ENCODE assay signal across 12 mouse cellular contexts in genomic region chr17:33972691-33973090, GRCm38 (mm10). TPM values are rescaled to one million over a fixed set of nuclear protein-coding genes. Genes with fewer than 3 reads are reported as not detected.
DNase-seq lines count a peak whose midpoint lies in the region; ATAC-seq and TF ChIP-seq lines count a peak whose summit lies in the region.
"Had no signal": no experiment of that assay in that cellular context is flagged by ENCODE, and none has a peak within 500 bp of the region (broad histone marks: within the 10 kb centered on the region; RNA-seq: fewer than 3 reads in every experiment).

No protein-coding gene starts in this region.

- H3K27ac ChIP-seq in forebrain, embryonic 13.5 days, result no peak overlapping the region
- H3K27ac ChIP-seq in forebrain, embryonic 11.5 days (ENCODE audit: low read depth, low read length), result no peak overlapping the region
- no peak overlapping the region for H3K27ac ChIP-seq in kidney, embryonic 15.5 days
- no peak overlapping the region for H3K27ac ChIP-seq in limb, embryonic 14.5 days (replicated peaks; ENCODE audit: low read depth, low read length)
- H3K27ac ChIP-seq: liver, embryonic 12.5 days had no signal

- WGBS in forebrain, embryonic 13.5 days, result 24% methylated on average over 1 of the region's 1 CpGs
- 11% methylated on average over 1 of the region's 1 CpGs for WGBS in forebrain, embryonic 11.5 days
- 5% methylated on average over 1 of the region's 1 CpGs for WGBS in kidney, embryonic 15.5 days
- 7% methylated on average over 1 of the region's 1 CpGs for WGBS in limb, embryonic 14.5 days

- H3K4me3 ChIP-seq in forebrain, embryonic 13.5 days, result no peak overlapping the region
- H3K4me3 ChIP-seq in forebrain, embryonic 11.5 days (ENCODE audit: low read depth, low read length), result no peak overlapping the region
- H3K4me3 ChIP-seq in kidney, embryonic 15.5 days (replicated peaks), result no peak overlapping the region
- no peak overlapping the region for H3K4me3 ChIP-seq in limb, embryonic 14.5 days (replicated peaks; ENCODE audit: low read length)
- H3K4me3 ChIP-seq: liver, embryonic 12.5 days had no signal

- no peaks in the 10 kb centered on the region; the same call in 1 of the 2 replicates for H3K9me3 ChIP-seq in forebrain, embryonic 13.5 days (replicated peaks)
- H3K9me3 ChIP-seq in forebrain, embryonic 11.5 days (ENCODE audit: control insufficient read depth, low read length), result no peaks in the 10 kb centered on the region
- H3K9me3 ChIP-seq in kidney, embryonic 15.5 days (replicated peaks), result no peaks in the 10 kb centered on the region
- H3K9me3 ChIP-seq in limb, embryonic 14.5 days (ENCODE audit: control insufficient read depth, low read length), result no peaks in the 10 kb centered on the region

- no peaks in the 10 kb centered on the region for H3K4me1 ChIP-seq in forebrain, embryonic 13.5 days
- H3K4me1 ChIP-seq in forebrain, embryonic 11.5 days (replicated peaks; ENCODE audit: control insufficient read depth, insufficient read depth, low read length), result no peaks in the 10 kb centered on the region
- peaks cover 1% of the 10 kb centered on the region for H3K4me1 ChIP-seq in kidney, embryonic 15.5 days
- no peaks in the 10 kb centered on the region for H3K4me1 ChIP-seq in limb, embryonic 14.5 days (ENCODE audit: control insufficient read depth, insufficient read depth, low read length)

- no peaks in the 10 kb centered on the region for H3K36me3 ChIP-seq in forebrain, embryonic 13.5 days (ENCODE audit: poor library complexity, severe bottlenecking)
- H3K36me3 ChIP-seq in forebrain, embryonic 11.5 days (ENCODE audit: control insufficient read depth, insufficient read depth, low read length), result no peaks in the 10 kb centered on the region
- H3K36me3 ChIP-seq in kidney, embryonic 15.5 days, result no peaks in the 10 kb centered on the region
- H3K36me3 ChIP-seq in limb, embryonic 14.5 days (ENCODE audit: control insufficient read depth, insufficient read depth, low read length), result no peaks in the 10 kb centered on the region
- H3K36me3 ChIP-seq: liver, embryonic 12.5 days had no signal

- ATAC-seq in forebrain, embryonic 13.5 days, result no peak
- no peak for ATAC-seq in forebrain, embryonic 11.5 days (replicated peaks; ENCODE audit: low FRiP score)
- ATAC-seq in kidney, embryonic 15.5 days (replicated peaks; ENCODE audit: low FRiP score), result no peak; the same call in 1 of the 2 replicates
- ATAC-seq in limb, embryonic 14.5 days (ENCODE audit: low FRiP score, low read depth), result no peak
- ATAC-seq: liver, embryonic 12.5 days had no signal

- peak overlapping the region; percentile 21; the same call in 1 of the 2 replicates for H3K9ac ChIP-seq in forebrain, embryonic 13.5 days
- no peak overlapping the region for H3K9ac ChIP-seq in forebrain, embryonic 11.5 days (ENCODE audit: low read length)
- H3K9ac ChIP-seq in kidney, embryonic 15.5 days, result no peak overlapping the region
- no peak overlapping the region for H3K9ac ChIP-seq in limb, embryonic 14.5 days (ENCODE audit: low read depth, low read length, severe bottlenecking)
- H3K9ac ChIP-seq: liver, embryonic 12.5 days had no signal

- no peak for DNase-seq in forebrain, embryonic 11.5 days (ENCODE audit: low spot score)
- DNase-seq in kidney, postnatal 4 days, result peak; percentile 79 to 83
- DNase-seq in NIH3T3 (ENCODE audit: low read depth), result peak; percentile 67
- DNase-seq in limb, embryonic 14.5 days (ENCODE audit: low spot score), result peak; percentile 76
- no peak for DNase-seq in retina, postnatal 1 day
- no peak for DNase-seq in cerebellum, adult 9-10 months
- DNase-seq: adrenal gland, postnatal 25 days; cerebellum, postnatal 25 days; layer of hippocampus, adult 9-11 months had no signal

- H3K4me2 ChIP-seq in forebrain, embryonic 13.5 days, result no peak overlapping the region
- H3K4me2 ChIP-seq in forebrain, embryonic 11.5 days (ENCODE audit: low read depth, low read length, severe bottlenecking), result no peak overlapping the region
- no peak overlapping the region for H3K4me2 ChIP-seq in kidney, embryonic 15.5 days
- H3K4me2 ChIP-seq in limb, embryonic 14.5 days (replicated peaks; ENCODE audit: low read depth, low read length, severe bottlenecking), result no peak overlapping the region
- H3K4me2 ChIP-seq: liver, embryonic 12.5 days had no signal

- H3K27me3 ChIP-seq in forebrain, embryonic 13.5 days, result peaks cover 40% of the 10 kb centered on the region
- peaks cover 6% of the 10 kb centered on the region for H3K27me3 ChIP-seq in forebrain, embryonic 11.5 days (ENCODE audit: control insufficient read depth, insufficient read depth, low read length)
- H3K27me3 ChIP-seq in kidney, embryonic 15.5 days, result peaks cover 28% of the 10 kb centered on the region
- peaks cover 2% of the 10 kb centered on the region for H3K27me3 ChIP-seq in limb, embryonic 14.5 days (ENCODE audit: control insufficient read depth, insufficient read depth, low read length)

- no peak for TF ChIP-seq POLR2A in limb, embryonic 14.5 days (IDR thresholded peaks at IDR 0.05; ENCODE audit: borderline replicate concordance, extremely low read depth, insufficient read depth, insufficient read length)

RNA-seq across cellular contexts. Expression of gene Rps18, which starts 16.9 kb away (rescaled TPM):
- 1,165 and 1,184 TPM in 2 replicates for polyA plus RNA-seq in forebrain, embryonic 13.5 days (2015; fragmentation: Nextera tagmentation; extraction: Ambion mirVana)
- 1,265 and 1,326 TPM in 2 replicates for polyA plus RNA-seq in forebrain, embryonic 11.5 days (2014; fragmentation: Nextera tagmentation; extraction: Ambion mirVana)
- polyA plus RNA-seq in kidney, embryonic 15.5 days (2015; fragmentation: Nextera tagmentation; extraction: Ambion mirVana), result 1,731 and 1,904 TPM in 2 replicates
- 1,284 and 1,402 TPM in 2 replicates for polyA plus RNA-seq in limb, embryonic 14.5 days (2012; rRNA removed)
- 2,129 and 2,245 TPM in 2 replicates for polyA plus RNA-seq in limb, embryonic 14.5 days (2014; fragmentation: Nextera tagmentation; extraction: Ambion mirVana)

RNA-seq across cellular contexts. Expression of gene Vps52, which starts 17.1 kb away (rescaled TPM):
- 58.6 and 61.4 TPM in 2 replicates for polyA plus RNA-seq in forebrain, embryonic 13.5 days (2015; fragmentation: Nextera tagmentation; extraction: Ambion mirVana)
- 44.0 and 46.8 TPM in 2 replicates for polyA plus RNA-seq in forebrain, embryonic 11.5 days (2014; fragmentation: Nextera tagmentation; extraction: Ambion mirVana)
- polyA plus RNA-seq in kidney, embryonic 15.5 days (2015; fragmentation: Nextera tagmentation; extraction: Ambion mirVana), result 48.0 and 53.5 TPM in 2 replicates
- 48.8 and 62.7 TPM in 2 replicates for polyA plus RNA-seq in limb, embryonic 14.5 days (2012; rRNA removed)
- polyA plus RNA-seq in limb, embryonic 14.5 days (2014; fragmentation: Nextera tagmentation; extraction: Ambion mirVana), result 38.6 and 43.4 TPM in 2 replicates

RNA-seq across cellular contexts. Expression of gene B3galt4, which starts 21.4 kb away (rescaled TPM):
- polyA plus RNA-seq in forebrain, embryonic 13.5 days (2015; fragmentation: Nextera tagmentation; extraction: Ambion mirVana), result 7.3 and 9.4 TPM in 2 replicates
- polyA plus RNA-seq in forebrain, embryonic 11.5 days (2014; fragmentation: Nextera tagmentation; extraction: Ambion mirVana), result 4.0 and 4.3 TPM in 2 replicates
- polyA plus RNA-seq in kidney, embryonic 15.5 days (2015; fragmentation: Nextera tagmentation; extraction: Ambion mirVana), result 5.1 and 5.6 TPM in 2 replicates
- polyA plus RNA-seq in limb, embryonic 14.5 days (2012; rRNA removed), result 7.7 and 9.3 TPM in 2 replicates
- polyA plus RNA-seq in limb, embryonic 14.5 days (2014; fragmentation: Nextera tagmentation; extraction: Ambion mirVana), result 4.0 and 6.6 TPM in 2 replicates

RNA-seq across cellular contexts. Expression of gene H2-K1, which starts 27.5 kb away (rescaled TPM):
- polyA plus RNA-seq in forebrain, embryonic 13.5 days (2015; fragmentation: Nextera tagmentation; extraction: Ambion mirVana), result 12.9 and 24.0 TPM in 2 replicates
- 35.7 and 40.1 TPM in 2 replicates for polyA plus RNA-seq in forebrain, embryonic 11.5 days (2014; fragmentation: Nextera tagmentation; extraction: Ambion mirVana)
- polyA plus RNA-seq in kidney, embryonic 15.5 days (2015; fragmentation: Nextera tagmentation; extraction: Ambion mirVana), result 24.6 and 27.2 TPM in 2 replicates
- 27.0 and 31.5 TPM in 2 replicates for polyA plus RNA-seq in limb, embryonic 14.5 days (2012; rRNA removed)
- 17.7 and 25.5 TPM in 2 replicates for polyA plus RNA-seq in limb, embryonic 14.5 days (2014; fragmentation: Nextera tagmentation; extraction: Ambion mirVana)

RNA-seq across cellular contexts. Expression of gene Wdr46, which starts 32.2 kb away (rescaled TPM):
- 28.4 and 29.4 TPM in 2 replicates for polyA plus RNA-seq in forebrain, embryonic 13.5 days (2015; fragmentation: Nextera tagmentation; extraction: Ambion mirVana)
- 42.6 and 47.2 TPM in 2 replicates for polyA plus RNA-seq in forebrain, embryonic 11.5 days (2014; fragmentation: Nextera tagmentation; extraction: Ambion mirVana)
- 41.8 and 44.0 TPM in 2 replicates for polyA plus RNA-seq in kidney, embryonic 15.5 days (2015; fragmentation: Nextera tagmentation; extraction: Ambion mirVana)
- polyA plus RNA-seq in limb, embryonic 14.5 days (2012; rRNA removed), result 30.5 and 30.9 TPM in 2 replicates
- polyA plus RNA-seq in limb, embryonic 14.5 days (2014; fragmentation: Nextera tagmentation; extraction: Ambion mirVana), result 21.6 and 25.0 TPM in 2 replicates

Comparison
In these comparisons a context has a peak if more than half of its experiments do, and no peak if none do; other contexts are left out.
1. DNase-seq: peak in kidney, postnatal 4 days (2 of 2), NIH3T3 (single experiment) and limb, embryonic 14.5 days (single experiment); none in forebrain, embryonic 11.5 days (single experiment), retina, postnatal 1 day (single experiment) and cerebellum, adult 9-10 months (single experiment).